Mouse (Mus musculus) erythroblast, embryonic 14.5 days (primary cell): ENCODE measurements around the gene Trap1.

Source experiments
- GATA1 ChIP-seq: IDR thresholded peaks from 2 replicates; pipeline ENCODE4 v1.6.1; 2012; ENCODE audit warnings: low read length, inconsistent platforms, mixed read lengths
- TAL1 ChIP-seq: IDR thresholded peaks from 3 replicates; pipeline ENCODE4 v1.6.1; 2012; ENCODE audit warnings: low read length, inconsistent platforms, mixed read lengths

DNA sequence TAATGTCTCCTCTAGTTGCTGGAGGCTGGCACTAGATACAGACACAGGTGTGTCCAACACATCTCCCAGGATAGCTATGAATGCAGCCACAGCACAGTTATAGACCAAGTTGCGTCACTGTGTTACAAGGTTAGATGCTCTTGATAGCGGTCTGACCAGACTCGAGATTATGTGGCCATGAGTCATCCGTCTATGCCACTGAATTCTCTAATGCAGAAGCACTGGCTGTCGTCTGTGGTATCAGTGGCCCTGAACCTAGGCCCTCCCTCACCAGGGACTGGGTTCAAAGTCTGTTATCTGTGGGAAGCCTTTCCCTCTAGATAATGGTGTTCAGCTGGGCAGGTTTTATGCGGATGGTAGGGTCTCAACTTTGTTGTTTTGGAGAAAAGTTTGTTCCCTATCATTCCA is 45.3 kb downstream of the Trap1 start:
- TF ChIP-seq TAL1 (no peak), GATA1 (no peak)
